Mouse (Mus musculus): ENCODE measurements around the gene Klhl26. TPM values are rescaled to one million over a fixed set of nuclear protein-coding genes. Genes with fewer than 3 reads are reported as not detected.

The Klhl26 gene
- polyA plus RNA-seq, 1 experiment from 2014 or later, result 24.2 TPM

DNA sequence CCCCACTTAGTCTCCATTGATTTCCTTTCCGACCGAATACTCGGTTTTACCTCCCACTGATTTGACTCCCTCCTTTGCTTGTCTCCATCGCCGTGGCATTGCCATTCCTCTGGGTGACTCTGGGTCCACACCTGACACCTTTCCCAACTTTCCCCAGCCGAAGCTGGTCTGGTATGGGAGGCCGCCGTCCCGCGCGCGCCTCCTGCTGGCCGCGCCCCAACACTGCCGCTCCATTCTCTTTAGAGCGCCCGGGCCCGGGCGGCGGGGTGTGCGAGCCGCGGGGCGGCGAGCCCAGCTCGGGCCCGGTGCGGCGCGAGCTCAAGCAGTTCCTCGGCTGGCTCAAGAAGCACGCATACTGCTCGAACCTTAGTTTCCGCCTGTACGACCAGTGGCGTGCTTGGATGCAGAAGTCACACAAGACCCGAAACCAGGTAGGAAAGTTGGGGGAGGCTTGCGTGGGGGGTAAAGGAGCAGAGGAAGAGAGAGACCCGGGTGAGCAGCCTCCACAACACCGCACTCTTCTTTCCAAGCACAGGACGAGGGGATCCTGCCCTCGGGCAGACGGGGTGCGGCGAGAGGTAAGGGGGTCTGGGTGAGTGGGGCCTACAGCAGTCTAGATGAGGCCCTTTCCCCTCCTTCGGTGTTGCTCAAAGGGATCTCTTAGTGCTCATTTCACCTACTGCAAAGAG lies 26.4 kb upstream of the Klhl26 start:
- Histone ChIP-seq H3K9me3 (ENCODE audit: control insufficient read depth, low read length) (no peaks in the 10 kb centered on the region; the same call in 1 of the 2 replicates), H3K4me1 (ENCODE audit: control insufficient read depth, insufficient read depth, low read length) (peaks cover 10% of the 10 kb centered on the region; the same call in 1 of the 2 replicates), H3K9ac (replicated peaks; ENCODE audit: low read length) (0 out of 2 replicates have a peak overlapping the region, but pooled peaks have one; percentile 21), H3K27me3 (ENCODE audit: control insufficient read depth, insufficient read depth, low read length) (peaks cover 58% of the 10 kb centered on the region), H3K27ac (replicated peaks; ENCODE audit: low read depth, low read length) (no peak overlapping the region), H3K4me3 (replicated peaks; ENCODE audit: low read depth, low read length) (no peak overlapping the region), H3K4me2 (ENCODE audit: low read length) (no peak overlapping the region), H3K36me3 (ENCODE audit: control insufficient read depth, insufficient read depth, low read length) (peaks cover 19% of the 10 kb centered on the region)
- DNase-seq (peak; percentile 79), ATAC-seq (ENCODE audit: low FRiP score, low TSS enrichment) (no peak)
- WGBS, result 11% methylated on average over 46 of the region's 46 CpGs

DNA sequence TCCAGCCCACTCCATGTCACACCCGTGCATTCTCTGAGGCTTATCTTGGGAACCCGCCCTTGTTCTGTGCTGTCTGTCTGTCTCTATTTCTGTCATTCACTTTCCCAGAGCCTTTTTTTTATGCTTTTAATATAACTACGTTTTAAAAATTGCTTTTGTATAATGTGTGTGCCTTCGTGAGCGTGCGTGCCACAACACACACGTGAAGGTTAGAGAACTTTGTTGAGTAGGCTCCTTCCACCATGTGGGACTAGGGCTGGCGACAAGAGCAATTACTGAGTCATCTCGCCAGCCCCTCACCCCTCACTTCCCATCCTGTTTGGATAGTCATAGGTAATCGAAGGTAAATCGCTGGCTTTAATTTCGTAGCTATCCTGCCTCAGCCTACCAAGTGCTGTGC lies 25.8 kb upstream of the Klhl26 start:
- Histone ChIP-seq H3K4me1 (ENCODE audit: control insufficient read depth, insufficient read depth, low read length) (peaks cover 10% of the 10 kb centered on the region; the same call in 1 of the 2 replicates), H3K9ac (replicated peaks; ENCODE audit: low read length) (no peak overlapping the region), H3K27ac (replicated peaks; ENCODE audit: low read depth, low read length) (no peak overlapping the region), H3K27me3 (ENCODE audit: control insufficient read depth, insufficient read depth, low read length) (peaks cover 59% of the 10 kb centered on the region), H3K4me2 (ENCODE audit: low read length) (no peak overlapping the region), H3K9me3 (ENCODE audit: control insufficient read depth, low read length) (no peaks in the 10 kb centered on the region; the same call in 1 of the 2 replicates), H3K4me3 (replicated peaks; ENCODE audit: low read depth, low read length) (no peak overlapping the region; the same call in 1 of the 2 replicates), H3K36me3 (ENCODE audit: control insufficient read depth, insufficient read depth, low read length) (peaks cover 13% of the 10 kb centered on the region)
- ATAC-seq (ENCODE audit: low FRiP score, low TSS enrichment), result no peak
- no peak for DNase-seq
- 40% methylated on average over 12 of the region's 12 CpGs for WGBS

DNA sequence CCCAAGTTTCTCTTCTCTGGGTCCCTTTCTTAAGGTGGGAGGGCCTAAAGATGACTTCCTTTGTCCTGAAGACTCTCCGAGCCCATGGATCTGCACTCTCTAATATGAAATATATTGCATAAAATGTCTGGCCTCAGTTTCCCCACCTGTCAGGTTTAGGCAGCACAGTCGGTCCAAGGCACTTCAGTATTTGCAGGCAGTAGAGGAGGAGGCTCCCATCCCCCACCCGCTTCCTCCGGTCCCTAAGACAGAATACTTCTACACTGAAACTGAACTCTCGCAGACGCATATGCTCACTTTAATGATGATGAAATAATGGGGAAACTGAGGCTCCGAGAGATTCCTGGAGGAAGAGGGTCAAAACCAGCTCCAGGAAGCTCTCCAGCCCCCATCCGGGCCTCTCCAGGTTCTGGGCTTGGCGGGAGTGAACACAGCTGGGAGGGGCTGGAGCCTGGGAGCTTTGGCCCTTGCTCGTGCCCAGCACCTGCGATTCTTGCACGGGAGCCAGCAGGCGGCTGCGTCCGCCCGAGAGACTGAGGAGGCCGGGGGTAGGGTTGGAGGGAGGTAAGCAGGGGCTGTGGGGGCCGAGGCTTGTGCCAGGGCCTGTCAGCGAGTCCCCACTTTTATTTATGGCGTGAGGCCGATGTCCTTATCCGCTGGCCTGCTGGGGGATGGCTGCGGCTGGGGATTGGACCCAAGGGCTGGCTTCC lies 25.2 kb upstream of the Klhl26 start:
- WGBS, result 12% methylated on average over 23 of the region's 23 CpGs
- DNase-seq (no peak), ATAC-seq (ENCODE audit: low FRiP score, low TSS enrichment) (no peak)
- peaks cover 10% of the 10 kb centered on the region; the same call in 1 of the 2 replicates for H3K4me1 ChIP-seq (ENCODE audit: control insufficient read depth, insufficient read depth, low read length)
- no peak overlapping the region for H3K9ac ChIP-seq (replicated peaks; ENCODE audit: low read length)
- no peak overlapping the region for H3K4me3 ChIP-seq (replicated peaks; ENCODE audit: low read depth, low read length)
- H3K27ac ChIP-seq (replicated peaks; ENCODE audit: low read depth, low read length), result no peak overlapping the region
- no peaks in the 10 kb centered on the region; the same call in 1 of the 2 replicates for H3K9me3 ChIP-seq (ENCODE audit: control insufficient read depth, low read length)
- no peak overlapping the region for H3K4me2 ChIP-seq (ENCODE audit: low read length)
- peaks cover 65% of the 10 kb centered on the region for H3K27me3 ChIP-seq (ENCODE audit: control insufficient read depth, insufficient read depth, low read length)
- H3K36me3 ChIP-seq (ENCODE audit: control insufficient read depth, insufficient read depth, low read length), result peaks cover 7% of the 10 kb centered on the region

DNA sequence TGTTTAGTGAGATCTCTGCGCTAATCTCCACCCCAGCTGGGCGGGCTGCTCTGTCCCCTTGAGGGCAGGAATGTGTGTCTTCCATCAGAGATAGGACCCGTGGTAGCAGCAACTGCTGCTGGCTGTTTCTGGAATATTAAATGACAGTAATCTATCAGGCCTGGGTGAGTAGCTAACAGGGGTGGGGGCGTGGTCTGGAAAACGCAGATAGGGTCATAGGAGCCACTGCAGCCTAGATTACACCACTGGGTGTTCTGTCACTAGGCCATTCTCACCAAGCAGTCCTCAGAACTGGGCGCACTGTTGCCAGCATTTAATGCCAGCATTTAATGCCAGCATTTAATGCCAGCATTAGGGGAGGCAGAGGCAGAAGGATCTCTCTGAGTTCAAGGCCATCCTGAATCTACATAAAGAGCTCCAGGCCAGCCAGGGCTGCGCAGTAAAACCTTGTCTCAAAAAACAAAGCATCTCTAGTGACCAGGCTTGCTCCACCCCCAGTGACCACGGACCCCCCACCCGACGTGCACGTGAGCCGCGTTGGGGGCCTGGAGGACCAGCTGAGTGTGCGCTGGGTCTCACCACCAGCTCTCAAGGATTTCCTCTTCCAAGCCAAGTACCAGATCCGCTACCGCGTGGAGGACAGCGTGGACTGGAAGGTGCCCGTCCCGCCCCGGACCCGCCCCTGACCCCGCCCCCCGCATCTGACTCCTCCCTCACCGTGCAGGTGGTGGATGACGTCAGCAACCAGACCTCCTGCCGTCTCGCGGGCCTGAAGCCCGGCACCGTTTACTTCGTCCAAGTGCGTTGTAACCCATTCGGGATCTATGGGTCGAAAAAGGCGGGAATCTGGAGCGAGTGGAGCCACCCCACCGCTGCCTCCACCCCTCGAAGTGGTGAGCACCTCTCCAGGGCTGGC lies 23.9 kb upstream of the Klhl26 start:
- ATAC-seq (ENCODE audit: low FRiP score, low TSS enrichment), result no peak
- Histone ChIP-seq H3K9me3 (ENCODE audit: control insufficient read depth, low read length) (no peaks in the 10 kb centered on the region; the same call in 1 of the 2 replicates), H3K36me3 (ENCODE audit: control insufficient read depth, insufficient read depth, low read length) (peaks cover 5% of the 10 kb centered on the region), H3K4me1 (ENCODE audit: control insufficient read depth, insufficient read depth, low read length) (peaks cover 6% of the 10 kb centered on the region; the same call in 1 of the 2 replicates), H3K4me2 (ENCODE audit: low read length) (peak overlapping the region; percentile 21), H3K9ac (replicated peaks; ENCODE audit: low read length) (no peak overlapping the region), H3K4me3 (replicated peaks; ENCODE audit: low read depth, low read length) (peak overlapping the region; percentile 12; the same call in 1 of the 2 replicates), H3K27ac (replicated peaks; ENCODE audit: low read depth, low read length) (no peak overlapping the region), H3K27me3 (ENCODE audit: control insufficient read depth, insufficient read depth, low read length) (peaks cover 78% of the 10 kb centered on the region)
- WGBS, result 6% methylated on average over 39 of the region's 39 CpGs
- DNase-seq, result no peak

DNA sequence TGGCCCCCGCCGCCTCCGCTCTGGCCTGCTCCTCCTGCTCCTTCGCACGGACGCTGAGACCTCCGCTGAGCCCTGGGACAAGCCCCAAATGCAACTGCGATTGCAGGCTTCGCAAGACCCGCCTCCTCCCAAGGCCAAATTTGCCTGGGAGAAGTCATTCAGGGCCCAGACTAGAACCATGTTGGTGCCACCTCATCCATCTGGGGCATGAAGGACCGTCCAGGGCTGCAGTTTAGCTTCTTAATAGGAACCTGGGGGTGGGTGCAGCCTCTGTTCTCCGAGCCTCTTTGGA lies 18.9 kb upstream of the Klhl26 start:
- peaks cover 92% of the 10 kb centered on the region for H3K27me3 ChIP-seq (ENCODE audit: control insufficient read depth, insufficient read depth, low read length)
- H3K36me3 ChIP-seq (ENCODE audit: control insufficient read depth, insufficient read depth, low read length), result no peaks in the 10 kb centered on the region
- no peak overlapping the region for H3K9ac ChIP-seq (replicated peaks; ENCODE audit: low read length)
- ATAC-seq (ENCODE audit: low FRiP score, low TSS enrichment), result no peak
- peak overlapping the region; percentile 12; the same call in 1 of the 2 replicates for H3K4me2 ChIP-seq (ENCODE audit: low read length)
- H3K4me1 ChIP-seq (ENCODE audit: control insufficient read depth, insufficient read depth, low read length), result peaks cover 13% of the 10 kb centered on the region; the same call in 1 of the 2 replicates
- WGBS, result 6% methylated on average over 12 of the region's 12 CpGs
- no peaks in the 10 kb centered on the region; the same call in 1 of the 2 replicates for H3K9me3 ChIP-seq (ENCODE audit: control insufficient read depth, low read length)
- H3K4me3 ChIP-seq (replicated peaks; ENCODE audit: low read depth, low read length), result no peak overlapping the region
- no peak for DNase-seq
- H3K27ac ChIP-seq (replicated peaks; ENCODE audit: low read depth, low read length), result no peak overlapping the region

DNA sequence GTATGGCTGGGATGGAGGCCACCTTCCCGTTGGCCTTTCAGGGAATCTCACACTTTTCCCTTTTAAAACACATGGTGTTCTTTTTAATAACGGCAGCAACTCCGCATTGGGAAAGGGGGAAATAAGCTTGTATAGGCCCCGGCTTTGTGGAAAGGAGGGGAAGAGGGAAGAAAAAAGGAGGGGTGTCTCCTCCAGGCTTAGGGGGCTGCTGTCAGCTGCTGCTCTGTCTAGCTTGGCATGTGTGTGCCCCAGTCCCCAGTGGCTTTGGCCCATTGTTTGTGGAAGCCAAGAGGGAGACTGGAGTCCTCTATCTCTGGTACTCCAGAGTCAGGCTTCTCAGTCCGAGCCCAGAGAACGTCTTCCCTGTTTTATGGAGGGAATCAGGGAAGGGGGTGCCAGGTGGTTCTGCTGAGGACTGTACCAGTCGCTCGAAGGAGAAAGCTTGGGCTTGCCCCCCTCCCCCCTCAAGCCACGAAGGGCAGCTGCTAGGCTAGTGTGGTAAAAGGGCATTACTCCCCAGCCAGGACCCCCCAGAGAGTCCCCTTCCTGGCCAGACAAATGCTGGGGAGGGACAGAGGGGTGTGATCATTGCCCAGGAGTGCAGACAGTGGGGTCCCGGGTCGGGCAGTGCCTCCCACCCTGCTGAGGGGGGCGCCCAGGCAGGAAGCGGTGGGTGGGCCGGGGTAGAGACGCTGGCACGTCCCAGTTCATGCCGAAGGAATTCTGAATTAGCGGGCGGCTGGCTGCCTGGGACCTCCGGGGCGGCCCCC lies 18.4 kb upstream of the Klhl26 start:
- Histone ChIP-seq H3K4me3 (replicated peaks; ENCODE audit: low read depth, low read length) (0 out of 2 replicates have a peak overlapping the region, but pooled peaks have one; percentile 2), H3K9me3 (ENCODE audit: control insufficient read depth, low read length) (no peaks in the 10 kb centered on the region), H3K36me3 (ENCODE audit: control insufficient read depth, insufficient read depth, low read length) (no peaks in the 10 kb centered on the region), H3K27ac (replicated peaks; ENCODE audit: low read depth, low read length) (no peak overlapping the region), H3K4me2 (ENCODE audit: low read length) (peak overlapping the region; percentile 12; the same call in 1 of the 2 replicates), H3K4me1 (ENCODE audit: control insufficient read depth, insufficient read depth, low read length) (peaks cover 13% of the 10 kb centered on the region; the same call in 1 of the 2 replicates), H3K27me3 (ENCODE audit: control insufficient read depth, insufficient read depth, low read length) (peaks cover 92% of the 10 kb centered on the region), H3K9ac (replicated peaks; ENCODE audit: low read length) (no peak overlapping the region)
- 1% methylated on average over 21 of the region's 21 CpGs for WGBS
- DNase-seq, result no peak
- no peak for ATAC-seq (ENCODE audit: low FRiP score, low TSS enrichment)

DNA sequence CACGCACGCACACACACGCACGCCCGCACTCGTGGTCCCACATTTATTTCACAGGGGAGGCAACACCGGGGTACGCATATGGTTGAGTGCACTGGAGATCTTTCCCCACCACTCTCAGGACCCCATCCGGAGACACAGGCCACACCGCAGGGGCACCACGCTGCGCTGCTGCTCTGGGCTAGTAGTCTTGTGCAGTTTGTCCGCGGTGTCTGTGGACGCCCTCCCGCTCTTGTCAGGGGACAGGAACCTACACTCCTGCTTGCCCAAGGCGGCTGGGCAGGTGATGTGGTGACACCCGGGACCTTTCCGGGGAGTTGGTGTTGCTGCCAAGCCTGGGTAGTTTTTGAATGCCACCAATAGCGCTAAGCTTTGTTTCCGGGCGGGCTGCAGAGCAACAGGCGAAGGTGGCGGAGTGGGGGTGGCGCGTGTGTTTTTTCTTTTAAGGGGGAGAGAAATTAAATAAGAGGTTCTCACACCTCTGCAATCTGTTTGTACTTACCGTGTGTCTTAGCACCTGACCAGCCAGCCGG lies 17.7 kb upstream of the Klhl26 start:
- H3K4me1 ChIP-seq (ENCODE audit: control insufficient read depth, insufficient read depth, low read length), result peaks cover 15% of the 10 kb centered on the region; the same call in 1 of the 2 replicates
- ATAC-seq (ENCODE audit: low FRiP score, low TSS enrichment) (no peak), DNase-seq (no peak)
- 4% methylated on average over 28 of the region's 28 CpGs for WGBS
- no peak overlapping the region for H3K27ac ChIP-seq (replicated peaks; ENCODE audit: low read depth, low read length)
- H3K27me3 ChIP-seq (ENCODE audit: control insufficient read depth, insufficient read depth, low read length), result peaks cover 92% of the 10 kb centered on the region
- no peak overlapping the region; the same call in 1 of the 2 replicates for H3K9ac ChIP-seq (replicated peaks; ENCODE audit: low read length)
- 0 out of 2 replicates have a peak overlapping the region, but pooled peaks have one; percentile 31 for H3K4me3 ChIP-seq (replicated peaks; ENCODE audit: low read depth, low read length)
- H3K36me3 ChIP-seq (ENCODE audit: control insufficient read depth, insufficient read depth, low read length), result no peaks in the 10 kb centered on the region
- H3K4me2 ChIP-seq (ENCODE audit: low read length), result peak overlapping the region; percentile 53; the same call in 1 of the 2 replicates
- no peaks in the 10 kb centered on the region for H3K9me3 ChIP-seq (ENCODE audit: control insufficient read depth, low read length)

All from midbrain, embryonic 14.5 days (tissue).